Mouse (Mus musculus) spleen, adult 2 months (tissue): Measurements from ENCODE around the gene Gbf1. TPM values are rescaled to one million over a fixed set of nuclear protein-coding genes. Genes with fewer than 3 reads are reported as not detected.
A peak's percentile ranks its signal among the peaks of the same experiment; 100 is the strongest.

Experiments used
- DNase-seq, 2 experiments: peaks; one replicate each; pipeline versions ENCODE4 v3.0.0 to v3.0.0-alpha.2; 2012 to 2021; ENCODE audit warnings: low spot score in 2 of 2, low read depth in 1 of 2
- H3K27ac ChIP-seq: fragments of 200-500 bp; 2 replicates; pipeline ENCODE4 v1.5.1; 2012; ENCODE audit warnings: low read length, inconsistent platforms; ENCODE audit not compliant: insufficient read depth
- H3K27me3 ChIP-seq: fragments of 200-500 bp; 2 replicates; pipeline ENCODE4 v1.6.1; 2012; ENCODE audit warnings: mild to moderate bottlenecking, moderate library complexity, low read length, inconsistent platforms; ENCODE audit not compliant: control insufficient read depth, insufficient read depth
- H3K36me3 ChIP-seq: fragments of 200-500 bp; 2 replicates; pipeline ENCODE4 v1.6.1; 2012; ENCODE audit warnings: mild to moderate bottlenecking, low read length, inconsistent platforms; ENCODE audit not compliant: control insufficient read depth, insufficient read depth
- H3K4me1 ChIP-seq: fragments of 200-500 bp; 2 replicates; pipeline ENCODE4 v1.6.1; 2011; ENCODE audit warnings: inconsistent platforms; ENCODE audit not compliant: control insufficient read depth, insufficient read depth, insufficient read length
- H3K4me3 ChIP-seq: fragments of 200-500 bp; 2 replicates; pipeline ENCODE4 v1.5.1; 2011; ENCODE audit warnings: mild to moderate bottlenecking, inconsistent platforms; ENCODE audit not compliant: insufficient read depth, insufficient read length; ENCODE audit errors: extremely low read depth
- CTCF ChIP-seq: fragments of 200-500 bp; IDR thresholded peaks from 2 replicates; pipeline ENCODE4 v1.5.1; 2011; ENCODE audit warnings: mild to moderate bottlenecking, inconsistent platforms; ENCODE audit not compliant: insufficient read depth, insufficient read length, insufficient replicate concordance; ENCODE audit errors: extremely low read depth
- POLR2A ChIP-seq: fragments of 200-500 bp; IDR thresholded peaks from 2 replicates; pipeline ENCODE4 v1.6.1; 2011; ENCODE audit warnings: low read depth, low read length, inconsistent platforms
- WGBS: fragments of 180-500 bp; shearing (Covaris S2); methylation state at CpG from one replicate; pipeline ENCODE4 v1.1.7; 2018; 5-methylcytosine and 5-hydroxymethylcytosine counted together
- polyA plus RNA-seq: library from polyadenylated mRNA; depleted of rRNA; stranded (reverse); fragments of >200 nt; gene quantifications from 2 replicates; pipeline ENCODE4 v1.2.3, GENCODE M21; 2012

Gene Gbf1
- polyA plus RNA-seq, 1 experiment, result 67.7 TPM

DNA sequence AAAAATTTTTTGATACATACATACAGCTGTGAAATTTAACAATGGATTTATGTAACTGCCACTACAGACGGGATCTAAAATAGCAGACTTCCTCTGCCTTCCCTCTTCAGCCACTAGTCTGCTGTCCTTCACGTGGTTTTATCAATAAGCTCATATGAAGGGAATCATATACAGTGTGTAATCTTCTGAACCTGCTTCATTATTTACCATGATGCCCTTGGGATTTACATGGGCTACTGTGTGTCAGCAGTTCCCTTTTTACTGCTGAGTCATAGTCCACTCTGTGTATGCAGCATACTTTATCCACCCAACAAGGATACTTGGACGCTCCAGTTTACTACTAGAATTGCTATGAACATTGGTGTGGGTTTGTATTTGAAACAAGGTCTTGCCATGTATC is 75.0 kb downstream of the Gbf1 start:
- TF ChIP-seq POLR2A (no peak), CTCF (no peak)
- H3K4me1 ChIP-seq, result no peaks in the 10 kb centered on the region
- no peaks in the 10 kb centered on the region for H3K36me3 ChIP-seq
- no peak overlapping the region for H3K27ac ChIP-seq
- no peak for DNase-seq
- no peaks in the 10 kb centered on the region for H3K27me3 ChIP-seq
- H3K4me3 ChIP-seq, result no peak overlapping the region
- 94% methylated on average over 3 of the region's 3 CpGs for WGBS

DNA sequence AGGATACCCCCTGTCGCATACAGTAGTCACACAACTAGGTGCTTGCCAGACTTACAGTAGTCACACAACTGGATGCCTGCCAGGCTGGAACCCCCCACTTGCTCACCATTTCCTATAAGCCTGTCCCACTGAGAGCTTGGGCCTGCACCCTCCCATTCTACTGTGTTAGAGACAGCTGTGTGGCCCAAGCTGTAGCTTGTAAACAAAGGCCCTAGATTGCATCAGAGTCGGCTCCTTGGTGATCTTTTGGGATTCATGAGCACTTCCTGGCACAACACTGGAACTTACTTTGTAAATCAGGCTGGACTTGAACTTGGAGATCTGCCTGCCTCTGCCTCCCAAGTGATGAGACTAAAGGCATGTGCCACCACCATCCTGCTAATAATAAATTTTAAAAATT is 82.1 kb downstream of the Gbf1 start:
- H3K4me1 ChIP-seq, result no peaks in the 10 kb centered on the region; the same call in 1 of the 2 replicates
- H3K27ac ChIP-seq, result no peak overlapping the region
- no peaks in the 10 kb centered on the region; the same call in 1 of the 2 replicates for H3K36me3 ChIP-seq
- 89% methylated on average over 2 of the region's 2 CpGs for WGBS
- TF ChIP-seq POLR2A (no peak), CTCF (no peak)
- H3K4me3 ChIP-seq, result no peak overlapping the region
- no peaks in the 10 kb centered on the region for H3K27me3 ChIP-seq
- no peak for DNase-seq

- Histone ChIP-seq H3K36me3 (no peaks in the 10 kb centered on the region; the same call in 1 of the 2 replicates), H3K4me3 (no peak overlapping the region), H3K4me1 (peaks cover 7% of the 10 kb centered on the region; the same call in 1 of the 2 replicates), H3K27ac (no peak overlapping the region), H3K27me3 (no peaks in the 10 kb centered on the region)
- 86% methylated on average over 5 of the region's 5 CpGs for WGBS
- DNase-seq, result no peak
- TF ChIP-seq POLR2A, result no peak
- TF ChIP-seq CTCF, result no peak
Measured at GRCm38 (mm10) chr19:46236658-46237057, 84.3 kb downstream of the Gbf1 start.

DNA sequence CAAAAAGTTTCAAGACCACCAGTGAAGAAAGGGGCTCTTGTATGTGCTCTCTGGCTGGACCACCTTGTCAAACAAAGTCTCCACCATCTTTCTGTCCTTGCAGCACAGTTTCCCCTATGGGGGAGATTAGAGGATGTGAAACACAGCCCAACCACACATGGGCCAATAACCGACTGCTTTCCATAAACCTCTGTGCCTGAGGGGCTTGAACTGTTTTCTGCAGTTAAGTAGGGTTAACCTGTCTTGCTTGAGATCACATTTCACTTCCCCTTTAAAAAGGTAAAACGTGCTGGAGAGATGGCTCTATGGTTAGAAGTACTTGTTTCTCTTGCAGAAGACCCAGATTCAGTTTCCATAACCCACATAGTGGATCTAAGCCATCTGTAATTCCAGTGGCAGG is 87.9 kb downstream of the Gbf1 start:
- H3K4me3 ChIP-seq, result no peak overlapping the region
- TF ChIP-seq CTCF (no peak), POLR2A (no peak)
- H3K36me3 ChIP-seq, result no peaks in the 10 kb centered on the region
- peaks cover 15% of the 10 kb centered on the region; the same call in 1 of the 2 replicates for H3K4me1 ChIP-seq
- no peaks in the 10 kb centered on the region for H3K27me3 ChIP-seq
- WGBS, result 21% methylated on average over 2 of the region's 2 CpGs
- DNase-seq, result peak; percentile 56 to 68
- peak overlapping the region; percentile 69 for H3K27ac ChIP-seq

GRCm38 (mm10) chr19:46242416-46242815 is 90.1 kb downstream of the Gbf1 start:
- no peak for DNase-seq
- WGBS, result 21% methylated on average over 5 of the region's 5 CpGs
- peaks cover 5% of the 10 kb centered on the region for H3K36me3 ChIP-seq
- no peaks in the 10 kb centered on the region for H3K27me3 ChIP-seq
- no peak overlapping the region for H3K27ac ChIP-seq
- H3K4me1 ChIP-seq, result peaks cover 15% of the 10 kb centered on the region; the same call in 1 of the 2 replicates
- TF ChIP-seq POLR2A (no peak), CTCF (no peak)
- no peak overlapping the region for H3K4me3 ChIP-seq

- Histone ChIP-seq H3K4me1 (peaks cover 15% of the 10 kb centered on the region; the same call in 1 of the 2 replicates), H3K27me3 (no peaks in the 10 kb centered on the region), H3K27ac (no peak overlapping the region), H3K36me3 (peaks cover 5% of the 10 kb centered on the region), H3K4me3 (no peak overlapping the region)
- no peak for DNase-seq
- 72% methylated on average over 5 of the region's 5 CpGs for WGBS
- TF ChIP-seq CTCF (no peak), POLR2A (no peak)
Measured at GRCm38 (mm10) chr19:46244628-46245027, 92.3 kb downstream of the Gbf1 start.

- no peak overlapping the region for H3K27ac ChIP-seq
- DNase-seq, result peak in 1 of 2 experiments; percentile 41
- peaks cover 6% of the 10 kb centered on the region for H3K36me3 ChIP-seq
- H3K4me3 ChIP-seq, result no peak overlapping the region
- 28% methylated on average over 7 of the region's 7 CpGs for WGBS
- TF ChIP-seq CTCF (peak; percentile 71; the same call in 1 of the 2 replicates), POLR2A (no peak)
- H3K27me3 ChIP-seq, result no peaks in the 10 kb centered on the region
- no peaks in the 10 kb centered on the region; the same call in 1 of the 2 replicates for H3K4me1 ChIP-seq
Measured at GRCm38 (mm10) chr19:46248991-46249390, 96.7 kb downstream of the Gbf1 start.
